10 mouse cellular contexts compared by ENCODE assay signal in the genomic region with DNA sequence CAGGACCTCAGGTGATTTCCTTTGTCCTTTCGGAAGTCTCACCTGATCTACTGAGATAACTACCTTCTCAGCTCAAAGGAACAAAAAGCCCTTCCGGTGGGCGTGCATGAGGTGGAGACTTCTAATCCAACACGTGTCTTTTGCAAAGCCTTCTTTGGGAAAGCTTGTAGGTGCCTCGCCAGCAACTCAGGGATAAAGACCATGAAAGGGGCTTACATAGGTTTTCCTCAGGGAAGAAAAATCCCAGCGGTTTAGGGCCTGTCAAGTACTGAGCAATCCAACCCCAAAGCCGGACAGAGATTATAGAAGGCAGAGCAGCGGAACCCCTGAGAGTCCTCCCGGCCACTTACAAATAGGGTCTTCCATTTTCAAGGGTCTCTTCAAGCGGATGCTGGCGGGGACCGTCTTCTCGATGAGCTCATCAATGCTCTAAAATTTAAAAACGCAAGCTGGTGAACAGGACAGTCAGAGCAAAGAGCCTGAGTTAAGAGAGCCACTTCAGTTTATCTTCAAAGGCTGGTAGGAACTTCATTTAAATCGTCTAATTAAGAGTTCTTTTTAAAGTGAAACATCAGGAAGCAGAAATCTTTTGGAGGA. TPM values are rescaled to one million over a fixed set of nuclear protein-coding genes. Genes with fewer than 3 reads are reported as not detected.
DNase-seq lines count a peak whose midpoint lies in the region; ATAC-seq and TF ChIP-seq lines count a peak whose summit lies in the region.
"Had no signal": no experiment of that assay in that cellular context is flagged by ENCODE, and none has a peak within 500 bp of the region (broad histone marks: within the 10 kb centered on the region; RNA-seq: fewer than 3 reads in every experiment).

No protein-coding gene starts in this region.

- H3K4me1 ChIP-seq in heart, embryonic 14.5 days (ENCODE audit: control insufficient read depth in 2 of 2, insufficient read depth in 2 of 2, low read length in 2 of 2): peaks cover 0 to 4% of the 10 kb centered on the region in 2 experiments; a peak in 2 of 4 replicates
- H3K4me1 ChIP-seq in intestine, postnatal 0 days (replicated peaks; ENCODE audit: control insufficient read depth, insufficient read depth, low read length): peaks cover 11% of the 10 kb centered on the region
- H3K4me1 ChIP-seq in midbrain, postnatal 0 days (ENCODE audit: insufficient read depth, low read length): no peaks in the 10 kb centered on the region

- H3K9me3 ChIP-seq in heart, embryonic 14.5 days (ENCODE audit: control insufficient read depth, low read length): peaks cover 6% of the 10 kb centered on the region; the same call in 1 of the 2 replicates
- H3K9me3 ChIP-seq in intestine, postnatal 0 days (ENCODE audit: control insufficient read depth): no peaks in the 10 kb centered on the region
- H3K9me3 ChIP-seq in midbrain, postnatal 0 days (ENCODE audit: low read length): 0 out of 2 replicates have a peak, but pooled peaks cover 4% of the 10 kb centered on the region

- peaks cover 9% of the 10 kb centered on the region for H3K27me3 ChIP-seq in heart, embryonic 14.5 days (ENCODE audit: control insufficient read depth, insufficient read depth, low read length)
- H3K27me3 ChIP-seq in intestine, postnatal 0 days (replicated peaks; ENCODE audit: control insufficient read depth, insufficient read depth, low read length): peaks cover 24% of the 10 kb centered on the region
- H3K27me3 ChIP-seq in midbrain, postnatal 0 days (ENCODE audit: insufficient read depth, low read length): peaks cover 9% of the 10 kb centered on the region
- H3K27me3 ChIP-seq: CH12.LX had no signal

- H3K9ac ChIP-seq in heart, embryonic 14.5 days (ENCODE audit: low read length): peak overlapping the region; percentile 59
- H3K9ac ChIP-seq in intestine, postnatal 0 days (ENCODE audit: low read depth, low read length): no peak overlapping the region
- H3K9ac ChIP-seq in midbrain, postnatal 0 days (replicated peaks; ENCODE audit: low read length, poor library complexity, severe bottlenecking): no peak overlapping the region

- no peak for TF ChIP-seq CTCF in intestine, postnatal 0 days (IDR thresholded peaks at IDR 0.05; ENCODE audit: low read depth)
- no peak for TF ChIP-seq CTCF in midbrain, postnatal 0 days (IDR thresholded peaks at IDR 0.05)

- DNase-seq in heart, postnatal 36 days: no peak
- DNase-seq in embryo, embryonic 9.5 days (ENCODE audit: extremely low spot score): peak; percentile 49
- DNase-seq in midbrain, postnatal 0 days (ENCODE audit: low spot score): no peak
- no peak for DNase-seq in ovary, postnatal 36 days (ENCODE audit: low spot score)
- DNase-seq in layer of hippocampus, adult 8-10 months (ENCODE audit: low spot score in 2 of 2): no peak

- no peak overlapping the region for H3K27ac ChIP-seq in heart, embryonic 14.5 days (replicated peaks in 1 of 2; ENCODE audit: control insufficient read depth in 1 of 2, insufficient read depth in 1 of 2, low read depth in 2 of 2, low read length in 2 of 2)
- H3K27ac ChIP-seq in intestine, postnatal 0 days (ENCODE audit: low read depth, low read length): no peak overlapping the region
- no peak overlapping the region for H3K27ac ChIP-seq in midbrain, postnatal 0 days (ENCODE audit: low read depth, low read length)

- ATAC-seq in heart, embryonic 14.5 days (ENCODE audit: insufficient number of reproducible peaks, insufficient read depth, low FRiP score, low read depth): no peak
- ATAC-seq in intestine, postnatal 0 days: no peak
- no peak for ATAC-seq in midbrain, postnatal 0 days (ENCODE audit: low FRiP score)
- ATAC-seq in megakaryocyte, adult 5-6 weeks (ENCODE audit: poor library complexity, severe bottlenecking): no peak

- intact Hi-C loops in heart, postnatal 36 days (cut with DNase I): no loop called here

- peak overlapping the region; percentile 21 to 54 for H3K4me3 ChIP-seq in heart, embryonic 14.5 days (ENCODE audit: control insufficient read depth in 1 of 2, insufficient read depth in 1 of 2, low read depth in 1 of 2, low read length in 2 of 2)
- H3K4me3 ChIP-seq in intestine, postnatal 0 days (ENCODE audit: low read depth, low read length): peak overlapping the region; percentile 54
- H3K4me3 ChIP-seq in midbrain, postnatal 0 days (ENCODE audit: low read depth, low read length): peak overlapping the region; percentile 59

- peak overlapping the region; percentile 91 for H3K4me2 ChIP-seq in heart, embryonic 14.5 days (ENCODE audit: low read length)
- H3K4me2 ChIP-seq in intestine, postnatal 0 days (replicated peaks; ENCODE audit: low read depth): peak overlapping the region; percentile 90
- H3K4me2 ChIP-seq in midbrain, postnatal 0 days (ENCODE audit: low read depth, low read length, poor library complexity, severe bottlenecking): peak overlapping the region; percentile 100

- 5% methylated on average over 15 of the region's 15 CpGs for WGBS in heart, embryonic 14.5 days
- WGBS in intestine, postnatal 0 days: 9% methylated on average over 15 of the region's 15 CpGs
- 5% methylated on average over 15 of the region's 15 CpGs for WGBS in midbrain, postnatal 0 days

- H3K36me3 ChIP-seq in heart, embryonic 14.5 days (ENCODE audit: control insufficient read depth, insufficient read depth, low read length): no peaks in the 10 kb centered on the region
- H3K36me3 ChIP-seq in intestine, postnatal 0 days (ENCODE audit: control insufficient read depth, insufficient read depth): no peaks in the 10 kb centered on the region
- H3K36me3 ChIP-seq in midbrain, postnatal 0 days (ENCODE audit: insufficient read depth, low read length): no peaks in the 10 kb centered on the region

RNA-seq across cellular contexts. Expression of gene Gldc, which starts 1.1 kb away (rescaled TPM):
- 1.0 and 1.7 TPM in 2 replicates for polyA plus RNA-seq in heart, embryonic 14.5 days (2014; fragmentation: Nextera tagmentation; extraction: Ambion mirVana)
- under 1 TPM; 0.11 to 0.14 TPM for total RNA-seq in heart, postnatal 36 days (2021)
- polyA plus RNA-seq in intestine, postnatal 0 days (2015; fragmentation: Nextera tagmentation; extraction: Ambion mirVana): 0.44 and 0.52 TPM in 2 replicates
- total RNA-seq in midbrain, postnatal 0 days (2014; rRNA removed): 9.2 and 9.6 TPM in 2 replicates
- 5.4 TPM in 2 replicates for polyA plus RNA-seq in midbrain, postnatal 0 days (2015; fragmentation: Nextera tagmentation; extraction: Ambion mirVana)
- 10 to 100 TPM; 33.3 to 36.0 (median 34.8) TPM for total RNA-seq in layer of hippocampus, adult 8-10 months (2022)
- total RNA-seq in megakaryocyte, adult 5-6 weeks (2015): not detected in 2 replicates
- not detected in 2 replicates for total RNA-seq in megakaryocyte, adult 5-6 weeks (2017)

RNA-seq across cellular contexts. Expression of gene Mbl2, which starts 58.6 kb away (rescaled TPM):
- polyA plus RNA-seq in heart, embryonic 14.5 days (2014; fragmentation: Nextera tagmentation; extraction: Ambion mirVana): not detected in 2 replicates
- not detected for total RNA-seq in heart, postnatal 36 days (2021)
- 1.9 and 2.6 TPM in 2 replicates for polyA plus RNA-seq in intestine, postnatal 0 days (2015; fragmentation: Nextera tagmentation; extraction: Ambion mirVana)
- total RNA-seq in midbrain, postnatal 0 days (2014; rRNA removed): not detected in 2 replicates
- not detected in 2 replicates for polyA plus RNA-seq in midbrain, postnatal 0 days (2015; fragmentation: Nextera tagmentation; extraction: Ambion mirVana)
- total RNA-seq in layer of hippocampus, adult 8-10 months (2022): not detected
- total RNA-seq in megakaryocyte, adult 5-6 weeks (2015): not detected in 2 replicates
- not detected in 2 replicates for total RNA-seq in megakaryocyte, adult 5-6 weeks (2017)
- total RNA-seq: CH12.LX; common myeloid progenitor, adult 5-6 weeks had no signal
